Mouse (Mus musculus): ENCODE data around the gene Mageb4. TPM values are rescaled to one million over a fixed set of nuclear protein-coding genes. Genes with fewer than 3 reads are reported as not detected.
"Not testable (repeated sequence)": the region's sequence is repeated elsewhere in the genome, so short reads cannot be mapped to it uniquely, and the experiment has no call there.

Gene Mageb4
- not detected in 2 replicates for polyA plus RNA-seq (2015; fragmentation: Nextera tagmentation; extraction: Ambion mirVana)

DNA sequence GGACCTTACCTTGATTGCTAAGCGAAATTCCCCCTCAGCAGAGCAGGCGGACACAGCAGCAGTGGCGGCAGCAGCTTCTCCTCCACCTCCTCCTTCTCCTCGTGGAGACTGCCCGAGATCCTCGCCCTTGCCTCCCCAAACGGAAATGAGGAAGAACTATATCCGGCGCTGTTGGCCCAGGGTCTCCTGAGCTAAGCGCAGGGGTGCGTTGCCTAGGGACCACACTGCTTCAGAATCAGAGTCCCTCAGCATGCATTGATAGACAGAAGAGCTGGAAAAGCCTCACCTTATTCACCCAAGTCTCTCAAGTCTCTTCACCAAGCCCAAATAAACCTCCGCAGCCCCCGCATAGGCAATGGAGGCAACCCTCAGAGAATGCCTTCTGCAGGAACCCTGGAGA lies at the start of gene Mageb4:
Gene Mageb4 (minus strand): TSS at position 101 of the 400 bp plus-strand sequence.
- not testable (repeated sequence) for ATAC-seq (ENCODE audit: insufficient read depth); H3K9me3 ChIP-seq (replicated peaks); H3K4me2 ChIP-seq; H3K27me3 ChIP-seq; H3K4me3 ChIP-seq (replicated peaks); H3K36me3 ChIP-seq (replicated peaks); H3K27ac ChIP-seq (replicated peaks); H3K9ac ChIP-seq; H3K4me1 ChIP-seq (replicated peaks)
- no CpG with 5 or more reads among the region's 13 CpGs for WGBS (ENCODE audit: insufficient replicate concordance)

DNA sequence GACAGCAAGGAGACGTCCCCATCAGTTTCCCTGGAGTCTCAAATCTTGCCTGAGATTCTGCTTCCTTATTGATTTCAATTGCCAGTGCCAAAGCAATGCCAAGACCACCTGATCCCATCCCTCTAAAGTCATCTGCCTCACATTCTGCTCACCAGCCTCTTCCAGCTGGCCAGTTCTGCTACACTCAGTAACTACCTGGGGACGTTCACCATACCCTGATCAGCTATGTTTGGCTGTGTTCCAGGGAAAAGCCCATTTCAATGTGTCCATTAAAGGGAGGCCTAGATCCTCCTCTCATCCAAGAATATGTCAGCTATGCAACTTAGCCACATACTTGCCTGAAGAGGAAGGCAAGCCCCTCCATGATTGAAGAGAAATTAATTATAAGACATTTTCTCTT lies 20.3 kb downstream of the Mageb4 start:
- H3K4me2 ChIP-seq; H3K4me1 ChIP-seq (replicated peaks); H3K4me3 ChIP-seq (replicated peaks); H3K9ac ChIP-seq; H3K9me3 ChIP-seq (replicated peaks); H3K27ac ChIP-seq (replicated peaks); H3K36me3 ChIP-seq (replicated peaks); H3K27me3 ChIP-seq; ATAC-seq (ENCODE audit: insufficient read depth): not testable (repeated sequence)
- 24% methylated on average over 1 of the region's 2 CpGs for WGBS (ENCODE audit: insufficient replicate concordance)

DNA sequence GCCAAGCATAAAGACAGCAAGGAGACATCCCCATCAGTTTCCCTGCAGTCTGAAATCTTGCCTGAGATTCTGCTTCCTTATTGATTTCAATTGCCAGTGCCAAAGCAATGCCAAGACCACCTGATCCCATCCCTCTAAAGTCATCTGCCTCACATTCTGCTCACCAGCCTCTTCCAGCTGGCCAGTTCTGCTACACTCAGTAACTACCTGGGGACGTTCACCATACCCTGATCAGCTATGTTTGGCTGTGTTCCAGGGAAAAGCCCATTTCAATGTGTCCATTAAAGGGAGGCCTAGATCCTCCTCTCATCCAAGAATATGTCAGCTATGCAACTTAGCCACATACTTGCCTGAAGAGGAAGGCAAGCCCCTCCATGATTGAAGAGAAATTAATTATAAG lies 58.9 kb downstream of the Mageb4 start:
- H3K4me2 ChIP-seq; H3K4me1 ChIP-seq (replicated peaks); H3K9me3 ChIP-seq (replicated peaks); H3K27me3 ChIP-seq; ATAC-seq (ENCODE audit: insufficient read depth); H3K4me3 ChIP-seq (replicated peaks); H3K36me3 ChIP-seq (replicated peaks); H3K9ac ChIP-seq; H3K27ac ChIP-seq (replicated peaks): not testable (repeated sequence)
- no CpG with 5 or more reads among the region's 1 CpGs for WGBS (ENCODE audit: insufficient replicate concordance)

DNA sequence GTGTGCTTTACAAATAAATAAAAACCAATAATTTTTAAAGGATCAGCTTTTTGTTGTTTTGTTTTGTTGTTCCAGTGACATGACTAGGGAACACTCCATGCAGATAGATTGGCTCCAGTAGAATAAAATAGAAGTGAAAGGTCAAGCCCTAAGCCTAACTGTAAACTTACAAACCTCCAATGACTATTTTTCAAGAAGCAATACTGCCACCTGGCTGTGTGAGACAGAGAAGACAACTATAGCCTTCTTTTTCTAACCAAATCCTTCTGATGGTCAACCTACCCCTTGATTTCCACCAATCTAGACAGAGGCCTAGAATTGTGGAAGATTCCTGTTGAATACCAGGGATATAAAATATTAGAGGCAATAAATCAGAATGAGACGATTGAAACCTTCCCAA lies 67.6 kb downstream of the Mageb4 start:
- 13% methylated on average over 1 of the region's 1 CpGs for WGBS (ENCODE audit: insufficient replicate concordance)
- Histone ChIP-seq H3K27ac (replicated peaks) (no peak overlapping the region), H3K36me3 (replicated peaks) (no peaks in the 10 kb centered on the region), H3K4me1 (replicated peaks) (no peaks in the 10 kb centered on the region), H3K4me2 (no peak overlapping the region), H3K9me3 (replicated peaks) (no peaks in the 10 kb centered on the region), H3K9ac (no peak overlapping the region), H3K4me3 (replicated peaks) (no peak overlapping the region), H3K27me3 (no peaks in the 10 kb centered on the region)
- ATAC-seq (ENCODE audit: insufficient read depth), result no peak

Other genes starting within 250 kb of the Mageb4 start
- gene Nr0b1, start 113.3 kb downstream of the Mageb4 start, polyA plus RNA-seq (2015; fragmentation: Nextera tagmentation; extraction: Ambion mirVana), result 0.08 and 0.14 TPM in 2 replicates

Measured in liver, embryonic 15.5 days (tissue).